Mouse (Mus musculus): Measurements from ENCODE around the gene Dmac1. TPM values are rescaled to one million over a fixed set of nuclear protein-coding genes. Genes with fewer than 3 reads are reported as not detected.

Gene Dmac1
- 67.2 TPM for polyA plus RNA-seq (2014; fragmentation: Illumina TruSeq; extraction: RNeasy Lipid Tissue Mini Kit (QIAGEN cat#74804); ENCODE audit: insufficient read depth, low read depth, low replicate concordance)

GRCm38 (mm10) chr4:75278197-75279175, at the start of gene Dmac1:
Dmac1 (minus strand) TSS chr4:75278305.

Data from lung, adult 10 weeks (tissue).